Mouse (Mus musculus) neutrophil, adult 59 days (primary cell): ENCODE measurements around the gene Stat5a. TPM values are rescaled to one million over a fixed set of nuclear protein-coding genes. Genes with fewer than 3 reads are reported as not detected.

ENCODE experiments used
- total RNA-seq, 2 experiments: library from RNA; stranded (reverse); gene quantifications; 1 replicate in 1 of 2; 2 replicates in 1 of 2; pipeline ENCODE4 v1.2.4; 2023

Gene Stat5a
- total RNA-seq = 10 to 100 TPM; 27.8 to 30.0 TPM

DNA sequence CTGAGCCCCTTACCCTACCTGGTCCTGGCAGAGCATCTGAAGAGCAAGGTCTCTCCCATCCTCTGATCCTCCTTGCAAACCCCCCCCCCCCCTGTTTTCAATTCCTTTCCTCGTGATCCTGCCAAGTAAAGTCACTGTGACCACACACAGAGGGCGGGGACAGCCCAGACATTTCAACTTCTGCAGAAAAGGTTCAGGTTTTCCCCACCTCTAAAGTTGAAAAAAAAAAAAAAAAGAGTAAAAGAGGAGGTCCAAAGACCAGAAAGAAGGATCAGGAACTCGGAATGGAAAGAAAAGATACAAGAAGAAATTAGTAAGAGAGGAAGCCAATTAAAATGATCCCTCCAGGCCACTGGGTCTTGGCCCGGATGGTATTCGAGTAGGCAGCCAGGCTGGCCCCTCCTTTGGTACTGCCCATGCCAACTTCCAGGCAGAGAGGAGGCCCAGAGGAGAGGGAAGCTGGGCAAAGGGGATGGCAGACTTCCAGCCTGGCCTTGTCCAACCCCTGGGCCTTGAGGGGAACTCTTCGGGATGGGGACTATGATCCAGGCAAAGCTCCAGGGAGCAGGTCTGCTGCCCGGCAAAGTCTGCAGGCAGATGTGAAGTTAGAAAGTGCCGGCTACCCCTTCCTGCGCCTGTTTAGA lies at the start of gene Stat5a:
TSS of gene Stat5a (plus strand) at position 417 of the 644 bp plus-strand sequence.

DNA sequence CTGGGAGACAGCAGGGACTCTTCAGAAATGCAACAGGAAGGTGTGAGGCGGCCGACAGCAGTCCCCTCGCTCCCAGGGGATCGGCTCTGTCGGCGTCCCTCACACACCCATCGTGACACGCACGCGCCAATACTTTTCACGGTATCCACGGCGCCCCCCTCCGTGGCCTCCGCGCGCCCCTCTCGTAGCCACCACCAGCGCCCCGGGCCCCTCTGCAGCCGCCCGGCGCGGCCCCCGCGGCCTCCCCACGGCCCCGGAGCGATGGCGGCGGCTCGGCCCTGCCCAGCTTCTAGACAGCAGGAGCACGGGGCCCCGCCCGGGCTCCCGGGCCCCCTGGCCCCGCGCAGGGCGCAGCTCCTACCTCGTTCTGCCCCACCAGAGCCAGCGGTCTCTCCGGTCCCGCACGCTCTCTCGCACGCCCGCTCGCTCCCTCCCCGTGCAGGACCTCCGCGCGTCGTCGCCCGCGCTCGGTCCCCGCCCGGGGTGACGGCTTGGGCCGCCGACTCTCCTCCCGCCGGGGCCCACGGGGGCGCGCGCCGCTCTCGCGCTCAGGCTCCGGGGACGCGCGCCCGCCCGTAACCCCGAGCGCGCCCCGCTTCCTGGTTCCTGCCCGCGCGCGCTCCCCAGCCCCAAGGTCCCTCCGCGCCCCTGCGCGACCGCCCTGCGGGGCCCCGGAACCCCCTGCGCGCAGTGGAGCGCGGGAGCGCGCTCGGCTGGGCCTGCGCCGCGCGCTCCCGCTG lies 8.9 kb upstream of the Stat5a start, which contains the start of gene Stat5b:
TSS of gene Stat5b (minus strand) at position 687 of the 740 bp plus-strand sequence.

Other genes with a start within 250 kb of the Stat5a start
- 10 to 100 TPM; 40.5 to 55.3 TPM for gene Nkiras2, start 240.1 kb upstream of the Stat5a start, total RNA-seq
- 100 to 1,000 TPM; 119 to 154 TPM for gene Dnajc7, start 239.2 kb upstream of the Stat5a start, total RNA-seq
- gene Zfp385c, start 166.9 kb upstream of the Stat5a start, total RNA-seq = not detected
- 10 to 100 TPM; 22.4 to 25.3 TPM for gene Dhx58, start 155.1 kb upstream of the Stat5a start, total RNA-seq
- 10 to 100 TPM; 11.2 to 11.7 TPM for gene Kat2a, start 146.9 kb upstream of the Stat5a start, total RNA-seq
- not detected for gene Hspb9, start 145.5 kb upstream of the Stat5a start, total RNA-seq
- 100 to 1,000 TPM; 171 to 185 TPM for gene Rab5c, start 121.1 kb upstream of the Stat5a start, total RNA-seq
- not detected for gene Kcnh4, start 99.4 kb upstream of the Stat5a start, total RNA-seq
- not detected for gene Hcrt, start 96.4 kb upstream of the Stat5a start, total RNA-seq
- 10 to 100 TPM in 1 of 2 experiments, 1 to 10 TPM in 1; 9.6 to 12.5 TPM for gene Ghdc, start 88.4 kb upstream of the Stat5a start, total RNA-seq
- 10 to 100 TPM; 91.5 to 97.7 TPM for gene Stat5b, start 8.6 kb upstream of the Stat5a start, total RNA-seq
- gene Stat3, start 80.2 kb downstream of the Stat5a start, total RNA-seq = 100 to 1,000 TPM; 260 to 273 TPM
- 1 to 10 TPM in 1 of 2 experiments, under 1 TPM in 1; 0.49 to 1.3 TPM for gene Cavin1, start 111.5 kb downstream of the Stat5a start, total RNA-seq
- gene Atp6v0a1, start 150.1 kb downstream of the Stat5a start, total RNA-seq = 100 to 1,000 TPM; 105 to 107 TPM
- gene Naglu, start 210.7 kb downstream of the Stat5a start, total RNA-seq = 1 to 10 TPM; 7.4 to 9.3 TPM
- under 1 TPM; 0.46 to 0.78 TPM for gene Hsd17b1, start 219.1 kb downstream of the Stat5a start, total RNA-seq
- 10 to 100 TPM; 11.1 to 13.6 TPM for gene Coasy, start 223.2 kb downstream of the Stat5a start, total RNA-seq
- gene Mlx, start 227.9 kb downstream of the Stat5a start, total RNA-seq = 10 to 100 TPM; 37.4 to 40.4 TPM
- gene Psmc3ip, start 236.1 kb downstream of the Stat5a start, total RNA-seq = 1 to 10 TPM; 5.2 to 5.7 TPM